Mouse (Mus musculus): ENCODE measurements around the gene C530008M17Rik.
"Not testable (repeated sequence)": the region's sequence is repeated elsewhere in the genome, so short reads cannot be mapped to it uniquely, and the experiment has no call there.

C530008M17Rik gene

DNA sequence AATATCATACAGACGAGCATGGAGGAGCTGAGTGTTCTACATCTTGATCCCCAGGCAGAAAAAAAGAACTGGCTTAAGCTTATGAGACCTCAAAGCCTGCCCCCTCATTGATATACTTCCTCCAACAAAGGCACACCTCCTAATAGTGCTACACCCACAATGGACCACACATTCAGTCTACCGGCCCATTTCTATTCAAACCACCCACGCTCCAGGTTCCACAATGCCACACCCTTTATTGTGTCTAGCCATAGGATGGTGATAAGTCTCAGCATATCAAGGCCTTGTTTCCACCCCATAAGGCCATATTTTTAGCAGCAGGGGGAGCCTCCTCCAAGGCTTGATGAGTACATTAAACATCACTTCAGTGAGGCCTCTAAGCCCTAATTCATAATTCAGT lies 254.5 kb downstream of the C530008M17Rik start:
- no peak for DNase-seq

- not testable (repeated sequence) for DNase-seq
Observed at GRCm38 (mm10) chr5:76912522-76912921, 256.2 kb downstream of the C530008M17Rik start.

GRCm38 (mm10) chr5:76922833-76923232 lies 266.5 kb downstream of the C530008M17Rik start:
- DNase-seq, result no peak
